Mouse (Mus musculus): ENCODE measurements around the gene Gm45208.
A peak's percentile ranks its signal among the peaks of the same experiment; 100 is the strongest.

Gene Gm45208

DNA sequence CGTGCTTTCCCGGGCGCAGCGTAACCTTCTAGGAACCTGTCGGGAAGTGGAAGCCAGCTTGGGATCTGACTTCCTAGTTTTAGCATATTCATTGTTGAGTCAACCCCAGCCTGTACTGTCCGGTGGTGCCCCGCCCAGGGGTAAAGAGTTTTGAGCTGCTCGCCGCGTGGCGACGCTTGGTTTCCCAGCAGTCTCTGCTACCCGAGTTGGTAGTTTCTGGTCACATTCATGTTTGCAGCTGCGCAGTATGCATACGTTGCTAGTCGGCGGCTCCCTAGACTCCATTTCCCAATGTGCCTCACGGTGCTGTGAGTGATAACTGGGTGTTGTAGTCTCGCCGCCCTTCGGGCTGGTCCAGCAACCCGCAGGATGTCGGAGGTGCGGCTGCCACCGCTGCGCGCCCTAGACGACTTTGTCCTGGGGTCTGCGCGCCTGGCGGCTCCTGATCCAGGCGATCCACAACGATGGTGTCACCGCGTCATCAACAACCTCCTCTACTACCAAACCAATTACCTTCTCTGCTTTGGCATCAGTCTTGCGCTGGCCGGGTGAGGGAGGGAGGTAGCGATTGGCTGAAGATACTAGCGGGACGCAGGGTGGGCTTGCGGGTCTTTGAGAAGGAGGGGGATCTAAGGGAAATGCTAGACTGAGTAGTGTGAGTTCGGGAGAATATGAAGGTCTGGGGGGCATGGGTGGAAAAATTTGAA lies 6.3 kb downstream of the Gm45208 start, which contains the start of gene Praf2:
Gene Praf2, plus strand, starts transcription at position 225 of the 707 bp plus-strand sequence.
- DNase-seq: peak; percentile 85 to 86

DNA sequence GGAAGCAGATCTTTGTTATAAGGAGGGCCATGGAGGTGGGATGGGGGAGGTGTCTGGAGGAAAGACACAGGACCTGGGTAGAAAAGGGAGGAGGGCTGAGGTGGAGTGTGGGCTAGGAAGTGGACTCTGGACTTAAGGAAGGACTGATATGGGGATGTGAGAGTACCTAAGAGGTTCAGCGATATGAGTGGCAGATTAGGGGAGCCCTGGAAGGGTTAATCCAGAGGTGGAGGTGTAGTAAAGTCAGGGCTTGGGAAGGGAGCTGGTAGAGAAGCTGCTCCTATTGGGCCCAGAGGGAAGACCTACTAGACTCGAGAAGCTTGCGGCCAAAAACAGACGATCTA lies 6.8 kb downstream of the Gm45208 start:
- no peak for DNase-seq

GRCm38 (mm10) chrX:7733571-7734156 lies 11.6 kb downstream of the Gm45208 start:
- peak; percentile 59 to 67 for DNase-seq

DNA sequence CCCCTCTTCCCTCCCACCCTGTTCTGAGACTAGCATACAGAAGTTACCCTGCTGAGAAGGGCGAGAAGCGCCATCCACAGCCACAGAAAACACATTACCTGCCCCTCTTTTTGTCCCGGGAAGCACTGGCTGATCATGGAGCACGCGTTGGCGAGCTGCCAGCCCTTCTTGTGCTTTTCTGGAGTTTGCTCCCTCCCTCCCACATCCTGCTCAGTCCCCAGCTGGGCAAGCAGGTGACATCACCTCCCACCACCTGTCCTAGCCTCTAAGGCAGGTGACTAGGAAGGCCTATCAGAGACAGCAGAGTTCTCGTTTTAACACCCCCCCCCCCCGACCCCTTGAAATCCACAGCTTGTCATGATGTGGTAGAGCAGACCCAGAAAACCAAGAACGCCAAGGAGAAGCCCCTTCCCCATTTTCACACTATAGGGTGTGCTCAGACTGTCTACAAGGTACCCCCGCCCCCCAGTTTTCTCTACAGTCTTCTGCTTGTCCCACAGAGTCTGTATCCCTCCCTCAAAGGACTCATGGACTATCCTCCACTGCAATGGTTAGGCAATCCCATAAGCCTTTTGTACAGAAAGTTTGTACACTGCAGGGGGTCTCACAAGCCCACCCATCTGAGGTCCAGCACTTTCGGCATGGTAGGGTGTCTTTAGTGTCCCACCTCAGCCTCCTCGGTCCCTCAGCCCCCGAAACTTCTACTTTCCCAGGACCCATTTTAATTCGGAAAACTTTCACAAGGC lies 17.5 kb downstream of the Gm45208 start:
- peak; percentile 62 to 77 for DNase-seq

DNA sequence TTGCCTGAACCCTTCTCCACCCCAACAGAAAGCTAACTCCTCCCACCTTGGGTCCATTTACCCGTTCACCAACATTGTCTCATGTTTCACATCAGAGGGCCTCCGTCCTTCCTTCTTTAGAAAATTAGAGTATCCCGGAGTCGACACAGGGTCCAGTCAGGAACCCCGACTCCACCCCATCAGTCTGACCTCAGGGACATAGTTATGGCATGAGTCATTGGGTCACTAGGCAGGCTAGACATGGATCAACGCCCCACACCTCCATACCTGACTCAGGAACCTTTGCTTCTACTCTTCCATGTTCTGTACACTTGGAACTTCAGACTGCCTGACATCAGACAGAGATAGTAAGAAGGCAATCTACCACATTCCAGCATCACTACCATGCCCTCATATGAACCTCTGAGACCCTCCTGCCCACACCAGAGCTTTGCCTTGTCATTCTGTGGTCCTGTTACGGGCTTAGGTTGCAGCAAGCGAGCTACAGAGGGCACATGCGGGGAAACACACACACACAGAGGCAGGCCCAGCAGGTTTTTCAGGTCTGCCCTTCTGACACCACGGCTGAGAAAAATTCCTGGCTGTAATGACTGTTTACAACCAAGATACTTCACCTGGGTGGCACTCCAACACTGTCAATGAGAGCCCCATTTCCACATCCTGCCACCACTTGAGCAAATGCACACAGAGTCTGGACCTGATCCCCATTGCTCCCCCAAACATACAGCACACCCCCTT lies 18.2 kb downstream of the Gm45208 start:
- peak; percentile 75 to 81 for DNase-seq

GRCm38 (mm10) chrX:7741103-7741502 lies 19.1 kb downstream of the Gm45208 start:
- peak; percentile 30 to 45 for DNase-seq

- no peak for DNase-seq
These were observed 21.4 kb downstream of the Gm45208 start for GRCm38 (mm10) chrX:7743470-7743869.

- DNase-seq: no peak
These were observed 22.9 kb downstream of the Gm45208 start for GRCm38 (mm10) chrX:7744940-7745339.

GRCm38 (mm10) chrX:7745429-7745828 lies 23.4 kb downstream of the Gm45208 start:
- DNase-seq: no peak

- peak; percentile 64 to 78 for DNase-seq
These were observed 28.5 kb downstream of the Gm45208 start, which contains the start of gene Ccdc120 for GRCm38 (mm10) chrX:7750432-7751116. Ccdc120 (minus strand) TSS chrX:7750905.

DNA sequence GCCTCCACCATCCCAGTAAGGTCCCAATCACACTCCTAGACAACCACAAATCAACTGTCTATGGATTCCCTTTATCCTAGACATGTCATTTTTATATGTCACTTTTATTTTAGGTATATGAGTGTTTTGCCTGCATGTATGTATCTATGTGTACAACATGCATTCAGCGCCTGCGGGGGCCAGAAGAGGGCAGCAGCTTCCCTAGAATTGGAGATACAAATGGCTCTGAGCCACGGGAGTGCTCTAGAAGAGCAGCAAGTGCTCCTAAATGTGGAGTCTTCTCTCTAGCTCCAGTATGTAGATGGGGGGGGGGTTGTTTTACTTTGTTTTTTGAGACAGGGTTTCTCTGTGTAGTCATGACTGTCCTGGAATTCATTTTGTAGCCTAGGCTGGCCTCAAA lies 31.6 kb downstream of the Gm45208 start:
- DNase-seq: peak in 1 of 2 experiments; percentile 34

- peak; percentile 96 to 97 for DNase-seq
These were observed 40.3 kb downstream of the Gm45208 start, which contains the start of gene Tfe3 for GRCm38 (mm10) chrX:7762137-7762920. Tfe3 (plus strand) TSS chrX:7762560.

DNA sequence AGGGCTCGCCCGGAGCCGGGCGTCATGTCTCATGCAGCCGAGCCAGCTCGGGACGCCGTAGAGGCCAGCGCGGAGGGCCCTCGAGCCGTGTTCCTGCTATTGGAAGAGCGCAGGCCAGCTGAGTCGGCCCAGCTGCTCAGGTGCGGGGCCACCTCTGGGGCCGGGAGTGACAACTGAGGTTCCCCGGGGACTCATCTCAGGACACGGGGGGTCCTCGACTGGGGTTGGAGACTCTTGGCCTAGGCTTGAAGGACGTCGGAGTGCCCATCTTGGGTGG lies 40.8 kb downstream of the Gm45208 start:
- no peak for DNase-seq

GRCm38 (mm10) chrX:7763631-7764393 lies 41.8 kb downstream of the Gm45208 start:
- peak; percentile 65 to 66 for DNase-seq

GRCm38 (mm10) chrX:7764657-7765280 lies 42.7 kb downstream of the Gm45208 start:
- no peak for DNase-seq

GRCm38 (mm10) chrX:7765281-7765670 lies 43.2 kb downstream of the Gm45208 start:
- DNase-seq: peak in 1 of 2 experiments; percentile 6

- DNase-seq: peak; percentile 83 to 87
These were observed 43.7 kb downstream of the Gm45208 start for GRCm38 (mm10) chrX:7765764-7766163.

GRCm38 (mm10) chrX:7769302-7770017 lies 47.4 kb downstream of the Gm45208 start:
- DNase-seq: no peak

- DNase-seq: no peak
These were observed 50.7 kb downstream of the Gm45208 start for GRCm38 (mm10) chrX:7772766-7773165.
